Mouse (Mus musculus): ENCODE data around the gene Cldn34b1.
"Not testable (repeated sequence)": the region's sequence is repeated elsewhere in the genome, so short reads cannot be mapped to it uniquely, and the experiment has no call there.

Cldn34b1 gene

GRCm38 (mm10) chrX:154890167-154890566 is at the start of gene Cldn34b1:
Cldn34b1 (minus strand) TSS chrX:154890267.
- not testable (repeated sequence) for DNase-seq (ENCODE audit: extremely low spot score, low spot score)

GRCm38 (mm10) chrX:154935887-154936286 is 45.8 kb upstream of the Cldn34b1 start, which contains the start of gene Magea6:
Magea6 (minus strand) TSS chrX:154935987.
- not testable (repeated sequence) for DNase-seq (ENCODE audit: extremely low spot score, low spot score)

Measured in neural tube, embryonic 10.5 days (tissue).